Mouse (Mus musculus) left cerebral cortex, postnatal 4 days (tissue): ENCODE measurements around the gene Pum3. TPM values are rescaled to one million over a fixed set of nuclear protein-coding genes. Genes with fewer than 3 reads are reported as not detected.

Source experiments
- total RNA-seq, 2 experiments: library from RNA; stranded (reverse); gene quantifications; 2 replicates each; pipeline ENCODE4 v1.2.3; 2021

The Pum3 gene
- total RNA-seq, 2 experiments from 2014 or later = 103 to 121 TPM

Other genes with a start within 250 kb of the Pum3 start
- gene Vldlr, start 213.3 kb downstream of the Pum3 start, total RNA-seq = 10 to 100 TPM; 75.7 to 78.7 TPM
- under 1 TPM in 1 of 2 experiments, not detected in 1; 0.08 TPM for gene Kcnv2, start 107.2 kb downstream of the Pum3 start, total RNA-seq